Mouse (Mus musculus): ENCODE measurements around the gene Srek1.
A peak's percentile ranks its signal among the peaks of the same experiment; 100 is the strongest.

Srek1 gene

DNA sequence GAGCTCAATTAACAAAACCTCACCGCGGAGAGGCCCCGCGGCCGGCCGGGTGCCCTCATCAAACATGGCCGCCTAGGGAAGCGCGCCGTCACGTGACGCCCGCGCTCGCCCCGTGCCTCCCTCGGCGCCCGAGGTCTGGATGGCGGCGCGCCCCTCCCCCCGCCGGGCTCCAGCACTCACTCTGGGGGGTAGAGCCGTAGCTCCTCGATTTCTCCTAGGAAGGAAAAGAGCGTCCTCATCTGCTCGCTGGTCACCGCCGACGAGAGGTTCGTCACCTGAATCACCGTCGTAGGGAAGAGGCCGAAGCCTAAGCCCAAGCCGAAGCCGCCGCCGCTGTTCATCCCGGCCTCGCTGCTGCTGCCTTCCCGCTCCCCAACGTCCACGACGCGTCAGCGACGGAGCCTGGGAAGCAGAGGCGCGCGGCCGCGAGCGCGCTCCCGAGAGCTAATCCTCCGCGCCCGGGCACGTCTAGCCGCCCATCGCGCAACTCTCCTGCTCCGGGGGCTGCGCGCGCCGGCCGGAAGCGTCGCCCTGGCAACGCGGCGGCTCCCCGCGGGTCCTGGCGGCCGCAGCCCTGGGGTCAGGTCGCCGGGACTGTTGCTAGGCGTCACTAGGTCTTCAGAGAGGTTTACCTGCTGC is at the start of gene Srek1:
Gene Srek1 (minus strand): TSS at position 490 of the 639 bp plus-strand sequence.
- peak; percentile 90 to 93 for DNase-seq (ENCODE audit: low spot score in 2 of 2)

DNA sequence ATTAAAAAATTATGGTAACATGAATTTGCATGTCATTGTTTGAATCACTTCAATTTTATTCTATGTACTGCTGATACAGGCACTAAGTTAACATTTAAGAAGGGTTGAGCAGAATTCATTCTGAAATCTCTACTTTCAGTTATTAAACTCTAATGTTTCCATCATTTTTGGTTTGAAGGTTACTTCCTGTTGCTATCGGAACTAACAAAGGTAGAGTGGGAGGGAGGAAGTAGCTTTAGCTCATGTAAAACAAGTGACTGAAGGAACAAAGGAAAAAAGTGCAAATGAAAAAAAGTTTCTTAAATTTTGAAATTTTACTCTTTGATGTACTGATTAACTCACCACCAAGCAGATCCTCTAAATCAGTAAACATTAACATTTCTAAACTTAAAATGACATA is 47.9 kb upstream of the Srek1 start:
- no peak for DNase-seq (ENCODE audit: low spot score in 2 of 2)

DNA sequence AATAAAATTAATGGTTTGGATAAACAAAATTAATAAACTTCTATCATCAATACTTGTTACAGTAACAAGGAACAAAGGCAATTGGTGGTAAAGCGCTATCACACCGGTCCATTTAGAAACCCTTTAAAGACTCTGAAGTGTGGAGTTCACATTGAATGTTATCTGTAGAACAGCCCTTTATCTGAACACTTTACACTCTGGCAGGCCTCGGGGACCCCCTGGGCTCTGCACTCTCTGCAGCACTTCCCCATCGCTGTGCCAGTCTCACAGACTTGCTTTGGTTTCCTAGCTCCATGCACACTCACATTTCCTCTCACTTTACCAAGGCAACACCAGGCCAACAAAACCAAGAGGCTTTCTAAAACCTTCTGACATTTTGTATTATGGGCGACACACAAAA is 45.0 kb upstream of the Srek1 start:
- no peak for DNase-seq (ENCODE audit: low spot score in 2 of 2)

DNA sequence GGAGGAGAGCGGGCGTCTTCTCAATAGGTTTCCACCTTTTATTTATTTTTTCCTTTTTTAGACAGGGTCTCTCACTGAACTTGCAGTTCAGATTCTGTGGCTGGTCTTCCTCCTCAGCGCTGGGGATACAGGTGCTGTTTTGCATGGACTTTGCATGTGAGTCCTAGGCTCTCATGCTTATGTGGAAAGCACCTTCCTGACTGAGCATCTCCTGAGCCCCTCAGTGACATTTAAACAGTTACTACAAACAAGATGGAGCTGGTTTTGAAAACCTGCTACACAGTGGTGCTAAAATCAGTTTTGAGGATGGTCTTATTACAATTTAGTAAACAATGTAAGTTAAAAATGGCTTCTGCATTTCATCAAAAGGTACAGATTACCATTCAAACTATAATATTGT is 43.5 kb upstream of the Srek1 start:
- DNase-seq (ENCODE audit: low spot score in 2 of 2), result no peak

DNA sequence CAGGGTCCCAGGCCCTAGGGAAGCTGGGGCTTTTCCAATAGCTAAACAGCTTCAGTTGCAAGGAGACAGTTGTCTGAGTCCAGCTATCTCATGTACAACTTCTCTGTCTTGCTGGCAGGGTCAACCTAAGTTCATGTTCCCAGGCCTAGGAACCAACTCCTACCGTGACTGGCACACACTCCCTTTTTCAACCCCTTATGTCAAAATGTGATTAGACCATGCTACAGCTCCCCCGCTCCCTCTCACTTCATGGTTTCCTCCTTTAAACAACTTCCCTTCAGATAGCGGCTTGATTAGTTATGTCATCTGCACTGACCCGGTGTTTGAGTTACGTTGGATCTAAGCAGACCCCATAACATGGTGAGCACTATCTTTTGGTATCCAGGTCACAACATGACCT is 33.1 kb upstream of the Srek1 start:
- DNase-seq (ENCODE audit: low spot score in 2 of 2), result no peak

DNA sequence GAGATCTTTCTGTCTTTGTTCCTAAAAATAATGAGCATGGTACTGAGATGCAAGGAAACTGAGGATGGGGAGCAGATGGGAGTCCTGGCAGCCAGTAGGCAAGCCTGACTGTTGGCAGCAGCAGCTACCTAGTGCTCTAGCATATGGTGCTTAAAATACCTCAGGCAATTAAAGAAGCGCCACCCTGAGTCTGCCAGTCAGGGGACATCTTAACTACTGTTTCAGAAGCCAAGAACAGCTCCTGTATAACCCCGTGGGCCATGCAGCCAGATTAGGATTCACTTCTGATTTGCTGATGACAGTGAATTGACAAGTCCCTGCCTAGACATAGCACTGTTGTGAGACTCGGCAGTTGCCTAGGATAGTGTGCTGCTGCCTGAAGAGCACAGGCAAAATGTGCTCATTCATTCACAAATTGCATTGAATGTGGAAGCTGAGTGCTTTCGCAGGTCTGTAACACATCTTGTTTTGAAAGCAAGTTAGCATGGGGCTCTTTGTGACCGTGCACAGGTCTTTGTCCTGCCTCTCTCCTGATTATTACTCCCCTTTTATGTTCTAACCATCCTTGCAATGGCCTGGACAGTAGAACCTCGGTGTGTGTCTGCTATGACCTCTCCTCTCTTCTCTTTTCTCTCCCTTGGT is 31.9 kb upstream of the Srek1 start:
- peak; percentile 53 to 81 for DNase-seq (ENCODE audit: low spot score in 2 of 2)

DNA sequence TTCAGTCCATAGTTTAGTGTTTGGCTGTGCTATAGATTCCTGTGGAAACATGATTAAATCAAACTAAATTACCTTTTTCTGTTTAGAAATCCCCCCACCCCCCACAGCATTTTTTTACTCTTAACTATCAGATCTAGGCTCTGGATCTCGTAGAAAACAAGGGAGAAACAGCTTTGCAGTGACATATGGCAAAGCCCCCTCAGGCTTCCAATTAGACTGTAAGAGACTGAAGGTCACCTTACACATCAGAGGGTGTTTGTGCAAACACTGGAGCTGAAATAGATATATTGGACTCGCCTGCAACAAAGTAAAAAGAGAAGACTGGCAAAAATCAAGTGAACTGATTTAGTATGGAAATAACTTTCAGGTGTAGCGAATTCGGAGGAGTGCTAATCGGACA is 29.3 kb upstream of the Srek1 start:
- DNase-seq (ENCODE audit: low spot score in 2 of 2), result no peak

DNA sequence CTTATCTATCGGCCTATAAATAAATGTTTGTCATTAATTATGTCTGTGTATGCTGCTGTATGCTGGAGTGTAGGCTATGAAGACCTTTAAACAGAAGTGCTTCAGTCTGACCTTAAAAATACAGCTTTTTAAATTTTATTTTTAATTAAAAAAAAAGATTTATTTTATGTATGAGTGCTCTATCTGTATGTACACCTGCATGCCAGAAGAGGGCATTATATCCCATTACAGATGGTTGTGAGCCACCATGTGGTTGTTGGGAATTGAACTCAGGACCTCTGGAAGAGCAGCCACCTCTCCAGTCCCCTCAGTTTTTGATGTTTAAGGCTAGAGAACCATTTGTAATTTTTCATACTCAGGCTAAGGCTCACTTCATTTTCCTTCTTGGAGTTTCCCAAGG is 26.6 kb upstream of the Srek1 start:
- no peak for DNase-seq (ENCODE audit: low spot score in 2 of 2)

DNA sequence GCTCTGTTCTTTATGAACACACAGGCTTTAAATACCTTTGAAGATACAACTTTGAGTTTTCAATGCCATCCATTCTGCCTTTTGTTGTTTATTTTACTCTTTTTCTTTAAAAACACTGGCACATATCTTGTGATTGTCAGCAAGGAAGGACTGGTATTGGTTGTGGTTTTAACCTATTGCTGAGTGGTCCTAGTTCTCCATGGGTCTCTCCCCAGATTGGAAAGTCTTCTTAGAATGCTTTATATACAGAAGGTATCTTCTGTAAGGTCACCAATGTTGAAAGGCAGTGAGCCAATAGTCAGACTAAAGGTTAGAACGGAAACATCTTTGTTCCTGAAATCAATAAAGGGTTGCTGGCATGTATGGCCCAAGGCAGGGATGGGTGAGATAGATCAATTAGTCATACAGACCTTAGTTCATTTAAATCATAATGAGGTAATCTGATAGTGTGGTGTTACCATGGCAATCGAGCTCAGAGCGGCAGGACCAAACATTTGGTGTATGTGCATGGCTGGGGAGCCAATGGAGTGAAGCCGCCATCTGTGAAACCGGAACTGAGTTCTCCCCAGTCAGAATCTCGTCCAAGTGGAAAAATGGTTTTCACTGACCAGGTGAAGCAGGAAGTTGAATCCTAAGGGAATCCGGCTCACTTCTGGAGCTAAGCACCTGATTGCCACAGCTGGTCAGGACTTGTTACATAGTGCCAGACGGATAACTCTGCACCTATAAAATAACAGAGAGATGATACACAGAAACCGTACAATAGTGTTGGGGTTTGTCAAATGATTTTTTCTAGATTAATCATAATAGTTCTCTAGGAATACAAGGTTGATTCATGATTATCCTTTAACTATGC is 20.5 kb upstream of the Srek1 start:
- no peak for DNase-seq (ENCODE audit: low spot score in 2 of 2)

DNA sequence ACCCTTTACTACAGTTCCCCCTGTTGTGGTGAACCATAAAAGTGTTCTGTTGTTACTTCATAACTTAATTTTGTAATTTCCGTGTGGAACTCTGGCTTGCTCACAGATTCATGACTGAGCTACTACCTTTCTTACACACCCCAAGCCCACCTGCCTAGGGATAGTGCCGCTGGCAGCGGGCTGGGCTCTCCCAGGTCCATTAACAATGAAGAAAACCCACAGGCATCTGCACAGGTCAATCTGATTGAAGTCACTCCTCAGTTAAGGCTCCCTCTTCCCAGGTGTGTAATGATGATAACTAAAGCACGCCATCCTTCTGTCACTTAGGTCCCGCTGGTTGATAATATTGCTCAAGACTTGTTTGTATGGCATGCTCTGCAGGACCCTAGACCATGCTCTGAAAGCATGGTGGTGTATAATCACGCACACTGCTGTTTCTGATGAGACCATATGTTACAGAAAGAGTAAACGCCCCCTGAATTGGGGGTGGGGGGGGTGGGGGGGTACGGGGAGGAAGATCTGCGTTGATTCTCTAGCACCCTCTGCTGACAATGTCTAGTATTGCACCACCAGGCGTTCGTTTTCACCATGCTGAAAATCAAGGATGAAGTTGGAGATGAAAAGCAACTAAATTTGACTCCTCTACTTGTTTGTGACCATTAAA is 5.6 kb upstream of the Srek1 start:
- no peak for DNase-seq (ENCODE audit: low spot score in 2 of 2)

DNA sequence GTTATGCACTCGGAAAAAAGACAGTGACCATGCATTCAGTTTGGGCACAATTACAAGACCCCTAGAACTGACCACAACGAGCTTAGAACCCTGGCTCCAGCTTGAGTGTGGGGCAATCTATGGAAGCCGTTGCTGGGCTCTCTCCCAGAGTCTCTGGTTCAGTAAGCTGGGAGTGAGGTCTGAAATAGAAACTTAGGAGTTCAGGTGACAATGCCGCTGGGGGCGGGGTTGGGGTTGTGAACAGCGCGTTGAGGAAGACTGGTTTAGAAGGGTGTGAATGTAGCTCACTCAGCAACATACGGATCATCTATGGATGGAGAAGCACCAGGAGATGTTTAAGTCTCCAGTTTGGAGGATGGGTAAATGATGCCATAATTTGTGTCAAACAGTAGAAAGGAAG is 2.7 kb upstream of the Srek1 start:
- DNase-seq (ENCODE audit: low spot score in 2 of 2), result no peak

DNA sequence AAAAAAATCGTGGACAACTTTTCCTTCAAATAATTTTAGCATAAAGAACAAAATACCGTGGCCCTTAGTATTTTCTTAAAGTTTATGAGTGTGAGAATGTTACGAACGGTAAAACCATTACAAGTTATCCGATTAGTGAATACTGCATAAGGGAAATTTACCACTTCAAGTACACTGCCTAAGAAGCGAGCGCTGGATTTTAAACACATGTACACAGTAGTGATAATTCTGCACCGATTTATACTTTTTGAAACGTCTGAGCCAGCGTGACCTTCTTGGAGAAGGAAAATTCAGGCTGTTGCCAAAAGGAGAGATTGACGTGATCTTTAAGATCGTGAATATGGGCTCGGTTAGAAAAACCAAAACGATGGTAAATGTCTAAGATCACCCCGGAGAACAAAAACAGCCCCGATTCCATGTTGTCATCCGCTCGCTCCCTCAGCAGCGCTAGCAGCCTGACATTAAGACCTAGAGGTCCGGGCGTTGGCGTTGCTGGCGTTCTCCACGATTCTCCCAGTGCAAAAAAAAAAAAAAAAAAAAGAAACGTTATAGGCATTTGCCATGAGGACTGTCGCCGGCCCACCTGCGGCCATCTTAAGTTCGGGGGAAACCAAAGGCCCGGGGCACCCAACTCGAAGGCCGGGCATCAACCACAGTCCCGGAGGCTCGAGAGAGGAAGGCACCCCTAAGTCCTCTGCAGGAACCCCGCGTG is 845 bp downstream of the Srek1 start:
- DNase-seq (ENCODE audit: low spot score in 2 of 2), result no peak

DNA sequence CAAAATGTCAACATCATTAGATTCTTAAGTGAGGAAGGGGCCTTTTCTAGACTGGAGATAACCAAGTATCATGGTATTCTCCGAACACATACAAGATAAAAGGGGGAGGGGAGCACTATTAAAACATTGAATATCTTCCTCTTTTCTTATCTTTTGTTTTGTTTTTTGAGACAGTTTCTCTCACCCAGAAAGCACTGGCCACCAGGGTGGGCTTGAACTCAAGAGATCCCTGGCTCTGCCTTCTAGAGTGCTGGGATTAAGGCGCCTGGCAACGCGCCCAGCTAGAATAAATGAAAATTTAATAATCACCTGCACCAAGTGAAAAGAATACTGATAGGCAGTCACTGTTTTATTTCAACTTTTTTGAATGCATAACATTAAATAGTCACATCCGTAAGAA is 1.5 kb downstream of the Srek1 start:
- DNase-seq (ENCODE audit: low spot score in 2 of 2), result no peak

DNA sequence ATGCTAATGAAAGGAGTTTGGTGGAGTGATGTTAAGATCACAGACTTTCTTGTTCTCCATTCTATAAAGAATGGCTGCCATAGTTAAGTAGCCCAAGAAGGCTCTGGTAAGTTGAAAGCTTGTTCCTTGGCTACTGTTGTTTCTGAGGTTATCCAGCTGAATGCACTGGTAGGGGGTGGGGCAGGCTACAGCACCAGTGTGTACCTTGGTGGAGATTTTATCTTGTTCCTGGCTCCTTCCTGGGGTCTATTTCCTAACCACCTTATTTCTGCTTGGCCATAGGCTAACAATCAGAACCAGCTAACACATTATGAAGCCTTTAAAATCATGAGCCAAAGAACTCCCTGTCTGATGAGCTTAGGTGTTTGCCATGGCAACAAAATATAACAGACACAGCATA is 3.6 kb downstream of the Srek1 start:
- no peak for DNase-seq (ENCODE audit: low spot score in 2 of 2)

DNA sequence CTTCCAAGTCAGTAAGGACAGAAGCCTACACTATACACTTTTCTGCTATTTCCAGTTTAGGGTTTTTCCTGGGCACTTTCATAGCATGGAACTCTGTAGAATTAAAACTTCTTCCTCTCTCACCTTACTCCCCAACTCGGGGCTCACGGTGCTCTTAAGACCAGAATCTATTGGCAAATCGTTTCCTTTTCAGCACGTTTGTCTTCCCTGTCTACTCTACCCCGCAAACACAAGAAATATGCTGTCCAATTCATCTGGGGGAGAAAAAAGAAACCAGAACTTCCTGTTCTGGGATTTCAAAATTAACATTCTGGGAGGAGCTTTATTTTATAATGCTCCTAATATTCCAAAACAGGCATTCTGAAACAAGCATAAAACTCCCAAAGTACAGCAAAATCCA is 6.5 kb downstream of the Srek1 start:
- DNase-seq (ENCODE audit: low spot score in 2 of 2), result no peak

DNA sequence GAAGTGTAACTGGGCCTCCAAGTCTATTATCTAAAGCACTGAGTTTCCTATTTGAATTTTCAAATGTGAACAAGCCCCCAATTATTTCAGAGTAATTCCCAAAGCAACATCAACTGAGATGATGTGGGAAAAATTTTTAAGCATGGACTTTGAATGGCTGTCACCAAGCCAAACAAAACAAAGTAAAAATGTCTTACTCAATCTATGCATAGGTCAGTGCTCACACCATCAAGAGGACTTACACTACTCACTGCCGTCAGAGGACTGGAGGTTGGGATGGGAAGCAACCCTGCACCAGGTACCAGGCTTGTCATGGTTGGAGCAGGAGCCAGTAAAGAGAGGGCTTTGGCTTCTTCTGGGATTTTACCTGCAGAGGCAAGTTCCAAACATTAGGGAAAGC is 10.8 kb downstream of the Srek1 start:
- DNase-seq (ENCODE audit: low spot score in 2 of 2), result no peak

DNA sequence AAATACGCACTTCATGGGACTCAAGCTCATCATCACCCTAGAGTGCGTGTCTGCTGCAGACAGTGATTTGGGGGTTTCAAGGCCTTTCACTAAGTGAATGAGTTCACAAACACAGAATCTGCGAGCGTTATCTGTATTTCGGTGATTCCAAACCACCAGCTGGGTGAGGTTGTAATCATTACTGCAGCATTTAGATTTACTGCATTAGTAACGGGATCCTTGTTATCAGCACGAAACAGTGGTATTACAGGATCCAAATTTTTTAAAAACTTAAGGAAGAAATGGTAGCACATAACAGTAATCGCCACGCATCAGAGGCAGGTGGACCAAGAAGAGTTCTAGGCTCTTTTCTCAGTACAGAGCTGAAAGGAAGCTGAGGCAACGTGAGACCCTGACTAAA is 12.4 kb downstream of the Srek1 start:
- no peak for DNase-seq (ENCODE audit: low spot score in 2 of 2)

DNA sequence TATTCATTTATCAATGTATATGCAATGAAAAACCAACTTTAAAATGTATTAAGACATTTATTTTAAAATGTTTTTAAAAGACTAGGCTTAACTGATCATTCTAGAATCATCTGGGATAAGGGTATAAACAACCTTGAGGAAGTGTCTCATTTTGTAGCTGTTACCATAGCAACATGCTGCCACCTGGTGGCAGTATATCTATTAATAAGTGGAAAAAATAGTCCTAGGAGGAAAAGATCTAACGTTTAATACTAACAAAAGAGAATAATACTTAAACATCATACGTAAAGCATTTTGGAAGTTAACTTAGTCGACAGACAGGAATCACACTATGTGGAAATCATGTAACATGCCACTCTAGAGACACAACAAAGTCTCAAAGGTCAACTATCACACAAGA is 23.0 kb downstream of the Srek1 start:
- no peak for DNase-seq (ENCODE audit: low spot score in 2 of 2)

DNA sequence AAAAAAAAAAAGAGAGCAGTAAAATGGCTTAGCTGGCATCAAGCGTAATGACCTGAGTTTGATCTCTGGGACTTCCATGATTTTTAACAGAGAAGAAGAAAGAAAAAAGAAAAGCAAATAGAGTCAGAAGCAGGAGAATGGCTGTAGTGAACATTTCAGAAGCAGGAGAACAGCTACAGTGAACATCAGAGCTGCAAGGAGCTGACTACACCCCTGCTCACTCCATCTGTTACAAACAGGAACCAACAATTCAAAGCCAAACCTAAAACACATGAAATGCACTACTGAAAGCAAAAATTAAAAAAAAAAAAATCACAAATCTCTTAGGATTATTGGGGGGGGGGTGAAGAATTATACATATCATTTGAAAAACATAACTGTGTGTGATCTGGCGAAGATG is 28.7 kb downstream of the Srek1 start:
- no peak for DNase-seq (ENCODE audit: low spot score in 2 of 2)

DNA sequence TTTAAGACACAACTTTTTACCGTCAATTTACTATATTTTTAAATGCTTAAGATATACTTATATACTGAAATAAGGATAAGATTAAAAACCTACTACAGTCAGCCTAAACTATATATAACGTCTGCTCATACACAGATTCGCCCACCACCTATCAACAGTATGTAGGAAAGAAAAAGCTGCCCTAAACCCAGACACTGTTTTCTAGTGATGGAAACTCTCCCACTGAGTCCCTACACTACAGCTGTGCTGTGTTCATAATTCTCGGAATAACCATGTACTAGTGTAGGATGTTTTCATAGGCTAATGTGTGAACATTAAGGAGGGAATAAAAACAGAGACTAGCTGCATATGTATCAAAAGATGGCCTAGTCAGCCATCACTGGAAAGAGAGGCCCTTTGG is 29.2 kb downstream of the Srek1 start:
- DNase-seq (ENCODE audit: low spot score in 2 of 2), result no peak

DNA sequence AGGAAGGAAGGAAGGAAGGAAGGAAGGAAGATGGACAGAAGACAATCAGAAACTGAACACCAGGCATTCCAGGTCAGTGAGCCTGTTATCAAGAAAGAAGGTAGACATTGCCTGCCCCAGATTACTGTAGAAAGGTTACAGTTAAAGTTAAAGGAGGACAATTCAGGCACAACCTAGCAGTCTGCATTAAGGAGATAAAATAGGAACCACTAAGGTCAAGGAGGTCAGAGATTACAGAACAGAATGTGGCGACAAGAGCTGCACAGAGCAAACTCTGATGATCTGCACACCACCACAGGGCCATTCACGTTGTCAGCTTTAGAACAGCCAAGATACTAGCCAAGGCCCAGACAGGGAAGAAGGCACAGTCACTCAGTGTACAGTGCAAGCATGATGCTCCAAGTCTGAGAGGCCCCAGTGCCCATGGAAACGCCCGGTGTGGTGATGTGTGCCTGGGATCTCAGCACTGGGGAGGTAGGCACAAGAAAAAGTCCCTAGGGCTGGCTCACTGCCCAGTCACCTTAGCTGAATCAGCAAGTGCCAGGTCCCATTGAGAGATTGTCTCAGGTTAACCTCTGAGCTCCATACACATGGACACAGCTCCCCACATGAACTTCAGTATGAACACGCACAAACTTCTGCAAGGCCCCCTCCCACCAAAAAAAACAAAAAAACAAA is 38.9 kb downstream of the Srek1 start:
- no peak for DNase-seq (ENCODE audit: low spot score in 2 of 2)

All from right cerebral cortex, postnatal 36 days (tissue).